Mouse (Mus musculus) hindbrain, embryonic 12.5 days (tissue): ENCODE results near the gene Gm30302. TPM values are rescaled to one million over a fixed set of nuclear protein-coding genes. Genes with fewer than 3 reads are reported as not detected.

Source experiments
- ATAC-seq: fragments of 200-750 bp; cut with Nextera tagmentation; 2 replicates; pipeline ENCODE4 v1.8.0; 2017; ENCODE audit warnings: moderate TSS enrichment; ENCODE audit not compliant: low FRiP score
- H3K27ac ChIP-seq: fragments of 300-500 bp; sonication (generic); 2 replicates; pipeline ENCODE4 v1.5.1; 2016; ENCODE audit warnings: mild to moderate bottlenecking
- H3K27me3 ChIP-seq: fragments of 300-500 bp; sonication (generic); 2 replicates; pipeline ENCODE4 v1.6.1; 2016; ENCODE audit warnings: mild to moderate bottlenecking
- H3K36me3 ChIP-seq: fragments of 300-500 bp; sonication (generic); 2 replicates; pipeline ENCODE4 v1.6.1; 2016; ENCODE audit warnings: mild to moderate bottlenecking
- H3K4me1 ChIP-seq: fragments of 300-500 bp; sonication (generic); 2 replicates; pipeline ENCODE4 v1.6.1; 2016
- H3K4me2 ChIP-seq: fragments of 300-500 bp; sonication (generic); replicated peaks from 2 replicates; pipeline ENCODE4 v1.6.1; 2016; ENCODE audit warnings: mild to moderate bottlenecking
- H3K4me3 ChIP-seq: fragments of 300-500 bp; sonication (generic); 2 replicates; pipeline ENCODE4 v1.5.1; 2016; ENCODE audit warnings: mild to moderate bottlenecking
- H3K9ac ChIP-seq: fragments of 300-500 bp; sonication (generic); 2 replicates; pipeline ENCODE4 v1.6.1; 2016; ENCODE audit warnings: mild to moderate bottlenecking, moderate library complexity
- H3K9me3 ChIP-seq: fragments of 300-500 bp; sonication (generic); replicated peaks from 2 replicates; pipeline ENCODE4 v1.6.1; 2016; ENCODE audit warnings: mild to moderate bottlenecking
- WGBS: fragments of 180-500 bp; shearing (Covaris S2); methylation state at CpG from one replicate; pipeline ENCODE4 v1.1.7; 2016; 5-methylcytosine and 5-hydroxymethylcytosine counted together
- polyA plus RNA-seq: library from polyadenylated mRNA; unstranded; fragments of >200 nt; fragmentation: Nextera tagmentation; extraction: Ambion mirVana; gene quantifications from 2 replicates; pipeline ENCODE4 v1.2.1, GENCODE M21; 2016

Gm30302 gene
- not detected in 2 replicates for polyA plus RNA-seq

DNA sequence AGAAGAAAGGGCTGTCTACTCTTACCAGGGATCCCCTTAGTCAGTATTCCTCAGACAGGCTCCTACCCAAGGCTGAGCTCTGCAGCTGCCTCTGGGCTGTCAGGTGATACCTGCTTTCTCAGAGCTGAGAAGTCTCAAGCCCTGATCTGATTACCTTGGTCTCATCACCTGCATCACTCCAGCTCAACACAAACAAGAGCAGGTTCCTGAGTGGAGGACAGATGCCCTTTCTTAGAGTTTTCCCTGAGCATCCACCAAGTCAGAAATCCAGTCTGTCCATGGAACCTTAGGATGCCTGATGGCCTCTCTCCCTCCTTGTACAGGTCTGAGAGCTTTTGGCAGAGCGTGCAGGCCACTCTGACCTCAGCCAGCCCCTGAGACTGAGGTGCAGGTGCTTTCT, at the start of gene Gm30302:
Gene Gm30302, minus strand, starts transcription at position 101 of the 400 bp plus-strand sequence.
- no peak within 1 kb of the TSS for H3K9ac ChIP-seq
- no peaks in the 10 kb centered on the region for H3K27me3 ChIP-seq
- H3K36me3 ChIP-seq, result no peaks in the 10 kb centered on the region
- no peak within 1 kb of the TSS for H3K4me3 ChIP-seq
- WGBS, result 85% methylated on average over 1 of the region's 1 CpGs
- ATAC-seq, result no peak
- no peaks in the 10 kb centered on the region for H3K4me1 ChIP-seq
- no peaks in the 10 kb centered on the region for H3K9me3 ChIP-seq
- H3K27ac ChIP-seq, result no peak within 1 kb of the TSS
- H3K4me2 ChIP-seq, result no peak within 1 kb of the TSS

DNA sequence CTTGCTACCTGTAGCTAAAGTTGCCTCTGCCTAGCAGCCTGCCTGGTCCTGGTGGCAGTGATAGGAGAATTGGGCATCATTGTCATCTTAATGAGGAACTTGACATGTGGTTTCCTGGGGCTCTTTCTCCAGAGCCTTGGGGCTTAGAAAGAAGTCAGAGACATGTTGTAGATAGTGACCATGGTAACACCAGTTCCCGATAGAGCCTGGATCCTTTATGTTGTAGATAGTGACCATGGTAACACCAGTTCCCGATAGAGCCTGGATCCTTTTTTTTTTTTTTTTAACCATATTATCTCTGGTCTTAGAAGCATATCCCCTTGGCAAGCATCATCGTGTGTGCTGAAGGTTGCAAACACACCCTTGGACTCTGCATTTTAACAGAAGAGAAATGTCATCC, 48.0 kb upstream of the Gm30302 start:
- no peaks in the 10 kb centered on the region for H3K9me3 ChIP-seq
- no peaks in the 10 kb centered on the region for H3K36me3 ChIP-seq
- no peak overlapping the region for H3K27ac ChIP-seq
- H3K27me3 ChIP-seq, result no peaks in the 10 kb centered on the region
- no peaks in the 10 kb centered on the region for H3K4me1 ChIP-seq
- H3K4me2 ChIP-seq, result no peak overlapping the region
- no peak overlapping the region for H3K4me3 ChIP-seq
- no peak overlapping the region for H3K9ac ChIP-seq
- 80% methylated on average over 3 of the region's 3 CpGs for WGBS
- no peak for ATAC-seq

DNA sequence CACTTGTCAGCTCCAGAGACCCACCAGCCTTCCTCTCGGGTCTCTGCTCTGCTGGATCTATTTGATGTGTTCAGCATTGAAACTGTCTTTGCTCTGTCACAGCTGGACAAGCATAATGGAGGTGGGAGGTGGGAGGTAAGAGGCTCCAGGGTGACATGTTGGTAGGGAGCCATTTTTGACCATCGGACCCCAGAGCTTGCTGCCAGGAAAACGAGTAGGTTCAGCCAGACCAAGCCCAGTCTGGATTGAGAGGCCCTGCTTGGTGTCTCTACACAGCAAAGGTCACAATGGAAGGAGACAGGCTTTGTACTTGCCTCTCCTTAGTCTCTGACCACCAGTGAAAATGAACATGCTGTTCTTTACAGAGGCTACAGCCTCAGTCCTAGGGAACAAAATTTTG, 47.3 kb upstream of the Gm30302 start:
- Histone ChIP-seq H3K9ac (no peak overlapping the region), H3K27me3 (no peaks in the 10 kb centered on the region), H3K4me2 (no peak overlapping the region), H3K27ac (no peak overlapping the region), H3K9me3 (peaks cover 2% of the 10 kb centered on the region), H3K36me3 (no peaks in the 10 kb centered on the region), H3K4me3 (no peak overlapping the region), H3K4me1 (no peaks in the 10 kb centered on the region)
- ATAC-seq, result no peak
- WGBS, result 71% methylated on average over 3 of the region's 3 CpGs

DNA sequence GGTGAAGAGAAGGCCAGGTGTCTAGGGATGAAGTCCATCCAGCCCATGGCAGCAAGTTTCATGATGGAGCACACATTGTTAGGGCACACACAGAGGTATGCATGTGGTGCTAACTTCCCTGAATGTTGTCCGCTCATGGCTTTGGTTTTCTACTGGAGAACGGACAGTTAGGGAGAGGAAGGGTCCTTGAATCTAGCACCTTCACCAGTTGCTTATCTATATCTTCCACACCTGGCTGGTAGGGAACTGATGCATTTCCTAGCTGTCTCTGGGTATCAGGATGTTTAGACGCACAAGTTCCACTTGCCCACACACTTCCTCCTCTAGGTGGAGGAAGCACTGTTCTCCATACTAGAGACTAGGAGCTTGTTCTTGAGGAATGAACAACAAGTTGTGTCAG, 46.9 kb upstream of the Gm30302 start:
- no peak overlapping the region for H3K4me2 ChIP-seq
- 94% methylated on average over 3 of the region's 3 CpGs for WGBS
- H3K27me3 ChIP-seq, result no peaks in the 10 kb centered on the region
- H3K4me1 ChIP-seq, result no peaks in the 10 kb centered on the region
- no peak overlapping the region for H3K4me3 ChIP-seq
- no peak for ATAC-seq
- H3K9ac ChIP-seq, result no peak overlapping the region
- no peaks in the 10 kb centered on the region for H3K36me3 ChIP-seq
- H3K27ac ChIP-seq, result no peak overlapping the region
- H3K9me3 ChIP-seq, result peaks cover 6% of the 10 kb centered on the region

DNA sequence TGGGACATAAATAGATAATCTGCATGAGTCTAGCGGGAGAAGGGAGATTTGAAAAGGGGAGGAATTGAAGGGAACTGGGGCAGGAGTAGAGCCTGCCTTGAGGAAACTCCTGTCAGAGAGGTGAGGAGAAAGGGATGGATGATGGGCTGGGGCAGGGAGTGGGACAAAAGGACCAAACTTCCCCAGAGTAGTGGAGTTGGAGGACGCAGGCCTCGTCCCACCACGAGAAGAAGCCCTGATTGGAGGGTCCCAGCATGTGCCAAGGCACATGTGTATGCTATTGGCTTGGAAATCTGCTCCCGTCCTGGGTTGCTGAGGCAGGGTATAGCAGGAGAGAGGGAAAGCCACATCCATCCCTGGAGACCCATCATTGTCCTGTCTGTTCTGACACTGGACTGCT, 45.3 kb upstream of the Gm30302 start:
- Histone ChIP-seq H3K27ac (no peak overlapping the region), H3K9ac (no peak overlapping the region), H3K4me3 (no peak overlapping the region), H3K36me3 (no peaks in the 10 kb centered on the region), H3K27me3 (no peaks in the 10 kb centered on the region), H3K9me3 (peaks cover 6% of the 10 kb centered on the region), H3K4me2 (no peak overlapping the region), H3K4me1 (no peaks in the 10 kb centered on the region)
- ATAC-seq, result no peak
- WGBS, result 89% methylated on average over 5 of the region's 5 CpGs

DNA sequence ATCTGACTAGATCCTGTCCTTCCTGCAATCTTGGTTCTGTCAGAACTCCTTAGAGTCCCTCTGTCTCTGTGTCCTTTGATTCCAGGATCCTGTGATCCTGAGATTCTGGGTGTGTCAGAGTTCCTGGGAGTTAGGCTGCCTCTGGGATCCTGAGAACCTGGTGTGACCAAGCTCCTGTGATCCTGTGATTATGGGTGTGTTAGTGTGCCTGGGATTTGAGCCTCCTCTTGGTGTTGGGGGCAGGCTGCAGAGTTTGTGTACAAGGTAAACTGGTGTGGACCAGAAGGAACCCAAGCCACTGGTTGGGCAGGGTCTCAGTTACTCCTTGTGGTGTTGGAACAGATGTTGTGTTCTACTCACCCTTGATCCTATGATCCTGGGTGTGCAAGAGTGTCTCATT, 42.4 kb upstream of the Gm30302 start:
- H3K9me3 ChIP-seq, result peaks cover 6% of the 10 kb centered on the region
- no peak overlapping the region for H3K4me2 ChIP-seq
- no peaks in the 10 kb centered on the region for H3K27me3 ChIP-seq
- no peak overlapping the region for H3K4me3 ChIP-seq
- ATAC-seq, result no peak
- H3K4me1 ChIP-seq, result no peaks in the 10 kb centered on the region
- H3K36me3 ChIP-seq, result no peaks in the 10 kb centered on the region
- H3K9ac ChIP-seq, result no peak overlapping the region
- no peak overlapping the region for H3K27ac ChIP-seq

DNA sequence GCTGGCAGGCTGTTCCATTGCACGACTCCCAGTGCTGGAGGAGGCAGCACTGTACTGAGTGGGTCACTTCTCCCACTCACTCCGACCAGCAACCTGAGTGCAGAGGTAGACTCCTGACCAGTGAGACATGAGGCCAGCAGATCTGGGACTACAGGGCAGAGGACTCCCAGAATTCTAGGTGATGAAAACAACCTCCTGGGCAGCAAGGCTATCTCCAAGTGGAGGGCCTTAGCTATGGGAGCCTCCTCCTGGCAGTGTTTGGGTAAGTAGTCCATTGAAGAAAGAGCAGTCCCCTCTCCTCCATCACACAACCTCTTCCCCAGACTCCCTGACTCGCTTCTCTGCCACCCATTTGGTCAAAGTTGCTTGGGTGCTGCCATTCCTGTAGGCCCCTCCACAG, 31.6 kb upstream of the Gm30302 start:
- no peaks in the 10 kb centered on the region for H3K4me1 ChIP-seq
- H3K27me3 ChIP-seq, result no peaks in the 10 kb centered on the region
- H3K27ac ChIP-seq, result no peak overlapping the region
- 75% methylated on average over 3 of the region's 3 CpGs for WGBS
- no peak overlapping the region for H3K4me3 ChIP-seq
- no peaks in the 10 kb centered on the region for H3K36me3 ChIP-seq
- no peak overlapping the region for H3K4me2 ChIP-seq
- H3K9me3 ChIP-seq, result no peaks in the 10 kb centered on the region
- no peak for ATAC-seq
- H3K9ac ChIP-seq, result no peak overlapping the region

DNA sequence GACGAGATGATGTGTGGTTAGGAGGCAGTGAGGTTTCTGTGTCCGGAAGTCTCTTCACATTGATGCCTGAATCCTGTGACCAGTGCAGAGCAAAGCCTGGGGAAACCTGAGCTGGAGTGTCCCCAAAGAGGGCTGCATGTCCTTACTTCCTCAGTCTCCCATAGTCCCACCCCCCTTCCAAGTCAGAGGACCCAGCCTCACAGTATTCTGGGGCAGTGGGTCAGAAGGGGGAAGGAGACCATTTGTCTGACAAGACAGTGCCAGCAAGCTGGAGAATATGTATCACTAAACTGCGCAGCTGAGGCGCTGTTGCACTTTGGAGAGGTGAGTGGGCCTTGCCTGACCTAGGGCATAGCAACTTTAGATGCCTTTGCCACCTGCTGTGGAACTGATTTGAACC, 26.5 kb upstream of the Gm30302 start:
- Histone ChIP-seq H3K27ac (no peak overlapping the region), H3K4me1 (no peaks in the 10 kb centered on the region), H3K9ac (no peak overlapping the region), H3K4me3 (no peak overlapping the region), H3K36me3 (no peaks in the 10 kb centered on the region), H3K4me2 (no peak overlapping the region), H3K27me3 (no peaks in the 10 kb centered on the region), H3K9me3 (no peaks in the 10 kb centered on the region)
- 86% methylated on average over 4 of the region's 4 CpGs for WGBS
- no peak for ATAC-seq

DNA sequence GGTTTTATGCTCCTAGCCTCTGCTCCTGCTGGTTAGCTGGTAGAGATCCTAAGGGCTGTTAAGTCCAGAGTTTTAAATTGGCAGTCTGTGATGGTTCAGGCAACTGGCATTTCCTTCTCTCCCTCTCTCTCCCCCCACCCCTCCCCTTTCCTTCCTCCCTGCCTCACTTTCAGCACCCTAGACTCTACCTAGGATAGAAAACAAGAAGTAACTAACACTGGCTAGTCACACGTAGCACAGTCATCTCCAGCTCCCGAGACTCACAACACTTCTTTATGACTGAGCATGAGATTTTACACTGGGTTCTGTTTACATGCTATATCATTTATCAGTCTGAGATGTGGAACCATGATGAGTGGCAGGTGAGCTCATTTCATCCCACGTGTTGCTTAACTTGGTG, 16.2 kb upstream of the Gm30302 start:
- H3K27me3 ChIP-seq, result no peaks in the 10 kb centered on the region
- ATAC-seq, result no peak
- H3K4me2 ChIP-seq, result no peak overlapping the region
- 85% methylated on average over 3 of the region's 3 CpGs for WGBS
- H3K27ac ChIP-seq, result no peak overlapping the region
- H3K4me3 ChIP-seq, result no peak overlapping the region
- no peaks in the 10 kb centered on the region for H3K36me3 ChIP-seq
- no peaks in the 10 kb centered on the region for H3K4me1 ChIP-seq
- 0 out of 2 replicates have a peak, but pooled peaks cover 18% of the 10 kb centered on the region for H3K9me3 ChIP-seq
- no peak overlapping the region for H3K9ac ChIP-seq

DNA sequence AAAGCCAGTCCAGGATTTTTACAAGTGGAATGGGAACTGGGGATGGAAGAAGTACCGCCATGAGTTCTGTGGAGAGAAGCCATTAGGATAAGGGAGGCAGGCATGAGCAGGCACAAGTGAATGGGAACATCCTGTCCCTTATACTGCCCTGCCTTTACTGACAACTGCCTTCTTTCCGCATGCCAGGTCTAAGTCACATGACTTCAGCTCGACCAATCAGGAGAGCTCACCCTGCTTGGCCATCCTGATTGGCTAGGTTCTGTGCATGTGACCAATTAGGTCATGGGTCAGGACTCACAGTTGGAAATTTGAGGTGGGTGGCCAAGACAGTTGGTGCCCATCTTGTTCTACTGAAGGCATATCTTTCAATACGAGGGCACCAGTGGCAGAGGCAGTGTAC, 15.6 kb upstream of the Gm30302 start:
- Histone ChIP-seq H3K9me3 (0 out of 2 replicates have a peak, but pooled peaks cover 18% of the 10 kb centered on the region), H3K4me2 (no peak overlapping the region), H3K27ac (no peak overlapping the region), H3K36me3 (no peaks in the 10 kb centered on the region), H3K4me3 (no peak overlapping the region), H3K9ac (no peak overlapping the region), H3K27me3 (no peaks in the 10 kb centered on the region), H3K4me1 (no peaks in the 10 kb centered on the region)
- 79% methylated on average over 4 of the region's 4 CpGs for WGBS
- no peak for ATAC-seq

DNA sequence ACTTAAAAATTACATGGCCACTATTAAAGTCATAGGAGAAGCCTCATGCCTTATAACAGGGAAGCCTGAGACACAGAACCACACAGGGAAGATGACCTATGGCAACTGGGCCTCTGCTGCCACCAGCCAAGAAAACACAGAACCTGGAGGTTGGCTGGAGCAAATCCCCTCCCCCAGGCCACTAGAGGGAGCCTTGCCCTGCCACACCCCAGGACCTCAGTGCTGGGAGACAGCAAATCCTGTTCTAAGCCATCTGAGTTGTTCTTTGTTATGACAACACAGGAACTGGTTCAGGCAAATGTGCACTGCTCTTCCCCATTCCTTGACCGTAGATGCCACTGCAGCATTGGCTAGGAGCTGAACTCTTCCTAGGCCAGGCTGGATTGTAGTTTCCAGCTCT, 8.3 kb upstream of the Gm30302 start:
- WGBS, result 86% methylated on average over 1 of the region's 1 CpGs
- H3K27ac ChIP-seq, result no peak overlapping the region
- H3K27me3 ChIP-seq, result no peaks in the 10 kb centered on the region
- no peak overlapping the region for H3K4me3 ChIP-seq
- H3K9ac ChIP-seq, result no peak overlapping the region
- H3K4me1 ChIP-seq, result no peaks in the 10 kb centered on the region
- no peaks in the 10 kb centered on the region for H3K9me3 ChIP-seq
- no peaks in the 10 kb centered on the region for H3K36me3 ChIP-seq
- no peak overlapping the region for H3K4me2 ChIP-seq
- no peak for ATAC-seq

DNA sequence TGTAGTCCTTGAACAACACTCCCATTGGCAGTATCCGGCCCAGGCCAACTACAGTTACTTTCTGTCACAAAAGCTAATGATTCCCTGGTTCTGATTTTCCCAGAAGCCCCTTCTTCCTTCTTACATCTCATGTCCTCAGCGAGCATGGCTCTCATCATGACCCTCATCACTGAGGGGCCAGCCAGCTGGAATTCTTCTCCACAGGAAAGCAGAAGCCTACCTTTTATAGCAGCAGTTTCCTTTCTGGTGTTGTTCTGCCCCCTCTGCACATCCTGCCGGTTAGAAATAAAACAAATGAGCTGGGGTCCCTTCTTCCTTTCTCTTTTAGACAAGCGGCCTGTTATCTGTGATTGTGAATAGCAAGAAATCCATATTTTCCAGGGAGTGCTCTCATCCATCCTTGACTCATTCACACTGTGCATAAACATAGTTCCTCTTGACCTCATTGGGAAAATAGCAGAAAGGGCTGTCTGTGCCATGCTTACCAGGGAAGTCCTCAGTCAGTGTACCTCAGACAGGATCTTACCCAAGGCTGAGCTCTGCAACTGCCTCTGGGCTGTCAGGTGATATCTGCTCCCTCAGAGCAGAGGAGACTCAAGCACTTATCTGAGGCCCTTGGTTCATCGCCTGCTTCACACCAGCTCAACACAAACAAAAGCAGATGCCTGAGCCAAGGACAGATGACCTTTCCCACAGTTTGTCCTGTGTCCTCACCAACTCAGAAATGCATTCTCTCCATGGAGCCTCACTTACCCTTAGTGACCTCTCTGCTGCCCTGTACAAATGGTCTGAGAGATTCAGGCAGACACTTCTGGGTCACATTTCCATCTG, 10.0 kb downstream of the Gm30302 start:
- Histone ChIP-seq H3K27ac (no peak overlapping the region), H3K4me2 (no peak overlapping the region), H3K36me3 (no peaks in the 10 kb centered on the region), H3K9ac (no peak overlapping the region), H3K9me3 (no peaks in the 10 kb centered on the region), H3K4me1 (no peaks in the 10 kb centered on the region), H3K4me3 (no peak overlapping the region), H3K27me3 (no peaks in the 10 kb centered on the region)
- ATAC-seq, result no peak
- WGBS, result 65% methylated on average over 5 of the region's 5 CpGs

DNA sequence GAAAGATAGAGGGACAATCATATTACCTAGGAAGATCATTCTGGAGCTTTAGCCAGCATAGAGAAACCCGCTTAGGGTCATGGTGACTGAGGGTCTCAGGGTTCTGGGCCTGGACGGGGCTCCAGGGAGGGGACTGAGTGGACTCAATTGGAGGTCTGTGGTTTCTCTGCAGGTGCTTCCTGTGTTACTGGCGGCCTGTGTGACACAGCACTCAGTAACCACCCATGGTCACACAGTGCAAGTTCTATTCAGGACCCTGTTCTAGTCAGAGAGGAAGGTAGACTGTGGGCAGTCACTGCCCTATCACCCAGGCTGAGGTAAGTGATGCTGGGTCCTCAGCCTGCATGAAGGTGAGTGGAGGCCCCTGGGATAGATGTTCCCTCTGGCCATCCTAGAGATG, 14.9 kb downstream of the Gm30302 start:
- Histone ChIP-seq H3K9ac (no peak overlapping the region), H3K4me2 (no peak overlapping the region), H3K36me3 (no peaks in the 10 kb centered on the region), H3K4me1 (no peaks in the 10 kb centered on the region), H3K27ac (no peak overlapping the region), H3K9me3 (no peaks in the 10 kb centered on the region), H3K27me3 (no peaks in the 10 kb centered on the region), H3K4me3 (no peak overlapping the region)
- WGBS, result 67% methylated on average over 3 of the region's 3 CpGs
- no peak for ATAC-seq
